Mouse (Mus musculus): Measurements from ENCODE around the gene Fam169b.

- TF ChIP-seq POLR2A (IDR thresholded peaks at IDR 0.05; ENCODE audit: borderline replicate concordance, insufficient read depth, low read length): no peak
- no peak for TF ChIP-seq CTCF (IDR thresholded peaks at IDR 0.05; ENCODE audit: borderline replicate concordance, insufficient read depth, low read depth, low read length)
These were observed at the start of gene Fam169b for GRCm38 (mm10) chr7:68273515-68273914.
